ENCODE assay signal across 8 mouse cellular contexts in the genomic region with DNA sequence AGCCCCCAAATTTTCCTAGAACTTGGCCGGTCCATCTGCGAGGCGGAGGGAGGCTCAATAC. TPM values are rescaled to one million over a fixed set of nuclear protein-coding genes. Genes with fewer than 3 reads are reported as not detected.
DNase-seq lines count a peak whose midpoint lies in the region; ATAC-seq and TF ChIP-seq lines count a peak whose summit lies in the region.

Gene Gm21981, minus strand, starts transcription at position 14 of the 61 bp plus-strand sequence.

- peak within 1 kb of the TSS; percentile 52 for H3K27ac ChIP-seq in heart, embryonic 12.5 days (ENCODE audit: poor library complexity, severe bottlenecking)
- peak within 1 kb of the TSS; percentile 40; the same call in 1 of the 2 replicates for H3K27ac ChIP-seq in forebrain, embryonic 16.5 days (ENCODE audit: low read length)
- peak within 1 kb of the TSS; percentile 48 for H3K27ac ChIP-seq in liver, postnatal 0 days (ENCODE audit: low read depth)

- peak within 1 kb of the TSS; percentile 87 for H3K4me2 ChIP-seq in heart, embryonic 12.5 days
- peak within 1 kb of the TSS; percentile 81 for H3K4me2 ChIP-seq in forebrain, embryonic 16.5 days (ENCODE audit: low read length)
- peak within 1 kb of the TSS; percentile 88 for H3K4me2 ChIP-seq in liver, postnatal 0 days (ENCODE audit: low read depth, low read length)

- DNase-seq in heart, postnatal 36 days: no peak
- DNase-seq in liver, postnatal 0 days: no peak
- DNase-seq in adrenal gland, postnatal 10 days: no peak
- no peak for DNase-seq in cerebellum, adult 9-11 months
- DNase-seq in gastrocnemius, postnatal 14 days: no peak

- no peak for TF ChIP-seq CTCF in E14TG2a.4 (conservative IDR thresholded peaks at IDR 0.05; ENCODE audit: low read length)
- TF ChIP-seq CTCF in liver, postnatal 0 days (IDR thresholded peaks at IDR 0.05; ENCODE audit: low read depth): no peak

- peak within 1 kb of the TSS; percentile 73 for H3K4me3 ChIP-seq in heart, embryonic 12.5 days
- H3K4me3 ChIP-seq in E14TG2a.4 (replicated peaks; ENCODE audit: low read length): peak within 1 kb of the TSS; percentile 86
- peak within 1 kb of the TSS; percentile 77 for H3K4me3 ChIP-seq in forebrain, embryonic 16.5 days (replicated peaks; ENCODE audit: low read length)
- peak within 1 kb of the TSS; percentile 58 for H3K4me3 ChIP-seq in liver, postnatal 0 days (ENCODE audit: low read depth, low read length)

- no peaks in the 10 kb centered on the region for H3K9me3 ChIP-seq in heart, embryonic 12.5 days (replicated peaks)
- H3K9me3 ChIP-seq in E14TG2a.4 (ENCODE audit: low read length): no peaks in the 10 kb centered on the region
- H3K9me3 ChIP-seq in forebrain, embryonic 16.5 days (ENCODE audit: control insufficient read depth, low read length): no peaks in the 10 kb centered on the region
- H3K9me3 ChIP-seq in liver, postnatal 0 days (ENCODE audit: low read length): no peaks in the 10 kb centered on the region

- peaks cover 5% of the 10 kb centered on the region for H3K36me3 ChIP-seq in heart, embryonic 12.5 days
- peaks cover 22% of the 10 kb centered on the region for H3K36me3 ChIP-seq in E14TG2a.4 (ENCODE audit: insufficient read depth, low read length)
- no peaks in the 10 kb centered on the region for H3K36me3 ChIP-seq in forebrain, embryonic 16.5 days (ENCODE audit: control insufficient read depth, insufficient read depth)
- H3K36me3 ChIP-seq in liver, postnatal 0 days (replicated peaks; ENCODE audit: insufficient read depth, low read length): no peaks in the 10 kb centered on the region

- peaks cover 29% of the 10 kb centered on the region; the same call in 1 of the 2 replicates for H3K27me3 ChIP-seq in heart, embryonic 12.5 days (replicated peaks)
- peaks cover 70% of the 10 kb centered on the region for H3K27me3 ChIP-seq in E14TG2a.4 (ENCODE audit: insufficient read depth, low read length)
- peaks cover 3% of the 10 kb centered on the region; the same call in 1 of the 2 replicates for H3K27me3 ChIP-seq in forebrain, embryonic 16.5 days (replicated peaks; ENCODE audit: control insufficient read depth, insufficient read depth, low read length)
- peaks cover 10% of the 10 kb centered on the region for H3K27me3 ChIP-seq in liver, postnatal 0 days (ENCODE audit: insufficient read depth, low read length)

- peak within 1 kb of the TSS; percentile 78 for H3K9ac ChIP-seq in heart, embryonic 12.5 days
- H3K9ac ChIP-seq in forebrain, embryonic 16.5 days (replicated peaks; ENCODE audit: low read depth, low read length): peak within 1 kb of the TSS; percentile 89
- peak within 1 kb of the TSS; percentile 64 for H3K9ac ChIP-seq in liver, postnatal 0 days (replicated peaks)

- WGBS in heart, embryonic 12.5 days: 1% methylated on average over 3 of the region's 3 CpGs
- WGBS in forebrain, embryonic 16.5 days: 0% methylated on average over 3 of the region's 3 CpGs
- 0% methylated on average over 3 of the region's 3 CpGs for WGBS in liver, postnatal 0 days (ENCODE audit: insufficient replicate concordance)

- H3K4me1 ChIP-seq in heart, embryonic 12.5 days (replicated peaks): peaks cover 14% of the 10 kb centered on the region
- peaks cover 66% of the 10 kb centered on the region for H3K4me1 ChIP-seq in E14TG2a.4 (replicated peaks; ENCODE audit: low read depth, low read length)
- peaks cover 14% of the 10 kb centered on the region for H3K4me1 ChIP-seq in forebrain, embryonic 16.5 days (replicated peaks; ENCODE audit: control insufficient read depth, insufficient read depth, low read length)
- peaks cover 12% of the 10 kb centered on the region for H3K4me1 ChIP-seq in liver, postnatal 0 days (ENCODE audit: insufficient read depth)

- ATAC-seq in heart, embryonic 12.5 days (ENCODE audit: insufficient number of reproducible peaks, low FRiP score): no peak
- ATAC-seq in forebrain, embryonic 16.5 days: no peak
- no peak for ATAC-seq in liver, postnatal 0 days

- intact Hi-C loops in heart, postnatal 36 days (cut with DNase I): loop anchor here (5.0 kb wide), 1 partner anchor 322 kb away; no protein-coding TSS in a partner anchor
- intact Hi-C loops in gastrocnemius, postnatal 14 days (cut with DNase I; ENCODE audit: low total_unique reads): loop anchor here (5.0 kb wide), 1 partner anchor 77 kb away; no protein-coding TSS in a partner anchor

- no peak for TF ChIP-seq EP300 in liver, postnatal 0 days (IDR thresholded peaks at IDR 0.05; ENCODE audit: low read depth)

RNA-seq across cellular contexts. Expression of gene Gm21981, which starts in this region (rescaled TPM):
- polyA plus RNA-seq in heart, embryonic 12.5 days (2016; fragmentation: Nextera tagmentation; extraction: Ambion mirVana): 0.15 and 0.19 TPM in 2 replicates
- total RNA-seq in heart, postnatal 36 days (2021): under 1 TPM; 0.50 to 0.70 TPM
- polyA plus RNA-seq in forebrain, embryonic 16.5 days (2015; fragmentation: Nextera tagmentation; extraction: Ambion mirVana): 0.48 and 0.60 TPM in 2 replicates
- polyA plus RNA-seq in liver, postnatal 0 days (2015; fragmentation: Nextera tagmentation; extraction: Ambion mirVana): 0.13 TPM in 1 of 2 replicates, not detected in the other
- 1 to 10 TPM; 1.1 to 1.5 TPM for total RNA-seq in adrenal gland, postnatal 10 days (2021)
- total RNA-seq in gastrocnemius, postnatal 14 days (2021): under 1 TPM; 0.24 to 0.47 TPM
